Mouse (Mus musculus): ENCODE data around the gene Mup12. TPM values are rescaled to one million over a fixed set of nuclear protein-coding genes. Genes with fewer than 3 reads are reported as not detected.

Gene Mup12
- not detected for polyA plus RNA-seq (2014; fragmentation: Illumina TruSeq; extraction: RNeasy Lipid Tissue Mini Kit (QIAGEN cat#74804); ENCODE audit: low read depth, low replicate concordance)

DNA sequence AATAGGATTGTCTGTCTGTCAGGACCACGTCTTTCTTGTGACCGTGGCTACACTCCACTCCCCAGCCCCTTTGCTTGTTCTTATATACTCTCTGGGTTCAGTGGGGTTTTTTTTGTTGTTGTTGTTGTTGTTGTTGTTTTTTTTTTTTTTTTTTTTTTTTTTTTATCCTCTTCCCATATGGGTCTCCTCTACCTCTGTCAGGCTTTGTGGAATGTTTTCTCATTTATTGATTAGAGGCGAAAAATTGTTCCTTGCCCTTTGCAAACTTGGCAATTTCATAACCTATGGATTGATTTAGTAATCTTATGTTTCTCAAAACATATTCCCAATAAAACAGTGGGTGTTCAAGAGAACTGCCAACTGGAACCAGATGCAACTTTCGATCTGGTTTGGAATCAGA is at the start of gene Mup12:
Gene Mup12 (minus strand): TSS at position 101 of the 400 bp plus-strand sequence.

Other genes starting within 250 kb of the Mup12 start
- gene Mup1, start 239.4 kb downstream of the Mup12 start, polyA plus RNA-seq (2014; fragmentation: Illumina TruSeq; extraction: RNeasy Lipid Tissue Mini Kit (QIAGEN cat#74804); ENCODE audit: low read depth, low replicate concordance), result not detected
- gene Mup10, start 159.1 kb downstream of the Mup12 start, polyA plus RNA-seq (2014; fragmentation: Illumina TruSeq; extraction: RNeasy Lipid Tissue Mini Kit (QIAGEN cat#74804); ENCODE audit: low read depth, low replicate concordance), result not detected
- gene Mup11, start 78.9 kb downstream of the Mup12 start, polyA plus RNA-seq (2014; fragmentation: Illumina TruSeq; extraction: RNeasy Lipid Tissue Mini Kit (QIAGEN cat#74804); ENCODE audit: low read depth, low replicate concordance), result not detected
- 2.2 TPM for gene Mup22, start 80.1 kb upstream of the Mup12 start, polyA plus RNA-seq (2014; fragmentation: Illumina TruSeq; extraction: RNeasy Lipid Tissue Mini Kit (QIAGEN cat#74804); ENCODE audit: low read depth, low replicate concordance)

All from testis, adult 10 weeks (tissue).